Mouse (Mus musculus) layer of hippocampus, postnatal 14 days (tissue): ENCODE data around the gene Tmem135. TPM values are rescaled to one million over a fixed set of nuclear protein-coding genes. Genes with fewer than 3 reads are reported as not detected.

Experiments used
- DNase-seq, 2 experiments: peaks; one replicate each; pipeline ENCODE4 v3.0.0; 2021 to 2022; ENCODE audit warnings: low spot score in 2 of 2, mixed read lengths in 1 of 2
- total RNA-seq, 2 experiments: library from RNA; stranded (reverse); gene quantifications; 2 replicates each; pipeline ENCODE4 v1.2.3; 2021

The Tmem135 gene
- total RNA-seq, 2 experiments from 2014 or later: 70.3 to 80.9 TPM

DNA sequence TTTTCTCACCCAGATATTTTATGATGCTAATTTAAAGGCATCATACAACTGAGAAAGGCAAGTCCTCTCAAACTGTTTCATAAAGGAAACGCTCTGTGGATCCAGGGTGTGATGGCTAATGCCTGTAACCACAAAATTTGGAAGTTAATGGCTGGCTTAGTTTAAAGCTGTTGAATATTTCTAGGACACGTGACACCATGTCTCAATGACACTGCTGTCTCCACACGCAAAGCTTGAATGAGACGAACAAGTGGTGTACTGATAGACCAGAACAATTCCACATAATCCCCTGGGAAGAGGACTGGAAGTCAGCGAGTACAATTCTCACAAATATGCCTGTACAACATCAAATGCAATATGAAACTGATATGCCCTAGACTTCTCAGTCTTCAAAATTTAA, 200.9 kb downstream of the Tmem135 start:
- DNase-seq: no peak

DNA sequence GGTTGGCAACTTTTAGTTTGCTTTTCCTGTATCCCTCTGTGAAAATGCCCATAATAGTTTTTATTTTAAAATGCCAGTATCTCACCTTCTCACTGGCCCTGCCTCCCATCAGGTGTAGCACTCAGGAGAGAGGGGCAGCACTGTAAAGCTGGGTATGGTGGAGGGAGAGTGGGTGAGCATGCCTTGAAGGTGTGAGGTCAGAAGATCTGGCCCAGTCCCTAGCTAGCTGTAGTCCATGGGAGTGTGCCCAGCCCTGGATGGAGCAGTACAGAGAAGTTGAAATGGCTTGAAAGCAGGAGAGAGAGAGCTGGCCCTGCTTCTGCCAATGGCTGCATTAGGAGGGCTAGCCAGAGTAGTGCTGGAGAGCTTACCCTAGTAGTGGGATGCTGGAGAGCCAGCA, 202.1 kb downstream of the Tmem135 start:
- DNase-seq: no peak

DNA sequence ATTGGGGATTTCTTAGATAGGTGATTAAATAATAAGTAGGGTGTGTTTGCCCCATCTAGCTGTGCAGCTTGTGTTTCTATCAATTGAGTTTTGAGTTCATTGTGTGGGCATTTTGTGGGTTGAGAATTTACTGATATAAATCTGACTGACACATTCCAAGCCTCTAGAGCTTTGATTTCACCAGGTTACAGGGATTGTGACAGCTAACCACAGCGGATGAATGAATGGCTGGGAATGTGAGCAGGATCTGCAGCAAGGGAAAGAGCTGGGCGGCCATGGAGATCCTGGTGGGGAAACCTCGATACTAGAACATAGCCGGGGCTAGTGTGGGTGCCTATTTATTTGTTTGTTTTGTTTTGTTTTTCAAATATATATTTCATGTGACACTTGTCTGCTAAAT, 205.5 kb downstream of the Tmem135 start:
- no peak for DNase-seq

DNA sequence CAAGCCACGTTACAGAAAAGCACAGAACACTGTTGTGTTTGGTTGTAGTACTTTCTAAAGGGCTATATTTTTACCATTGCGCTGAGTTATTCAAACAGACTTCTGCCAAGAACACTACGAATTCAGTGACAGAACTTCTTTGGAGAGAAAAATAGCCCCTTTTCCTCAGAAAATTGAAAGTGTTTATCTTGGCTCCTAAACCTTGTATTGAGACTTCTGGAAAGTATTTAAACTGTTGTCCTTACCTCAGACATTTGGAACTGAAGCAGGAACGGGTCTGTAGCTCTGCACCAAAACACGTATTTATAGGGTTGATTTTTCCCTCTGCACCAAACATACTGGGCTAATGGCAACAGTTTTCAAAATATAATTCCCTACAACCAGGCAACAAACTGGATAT, 210.6 kb downstream of the Tmem135 start:
- no peak for DNase-seq

DNA sequence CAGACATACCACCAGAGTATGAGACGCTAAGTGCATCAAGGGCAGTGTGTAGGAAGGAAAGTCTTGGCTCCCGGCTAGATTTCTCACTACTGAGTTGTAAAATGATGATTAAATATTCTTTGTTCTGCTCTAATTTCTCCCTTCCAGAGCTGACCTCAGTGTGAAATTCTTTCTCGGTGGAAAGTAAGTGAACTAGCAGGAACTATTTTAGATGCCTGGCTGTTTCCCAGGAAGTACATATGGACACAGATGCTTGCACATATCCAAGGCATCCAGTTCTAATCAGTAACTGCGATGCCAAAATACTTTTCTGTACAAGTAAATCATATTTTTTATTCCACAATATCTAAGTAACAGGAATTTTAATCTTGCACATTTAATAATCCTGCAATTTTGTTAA, 220.1 kb downstream of the Tmem135 start:
- DNase-seq: no peak

DNA sequence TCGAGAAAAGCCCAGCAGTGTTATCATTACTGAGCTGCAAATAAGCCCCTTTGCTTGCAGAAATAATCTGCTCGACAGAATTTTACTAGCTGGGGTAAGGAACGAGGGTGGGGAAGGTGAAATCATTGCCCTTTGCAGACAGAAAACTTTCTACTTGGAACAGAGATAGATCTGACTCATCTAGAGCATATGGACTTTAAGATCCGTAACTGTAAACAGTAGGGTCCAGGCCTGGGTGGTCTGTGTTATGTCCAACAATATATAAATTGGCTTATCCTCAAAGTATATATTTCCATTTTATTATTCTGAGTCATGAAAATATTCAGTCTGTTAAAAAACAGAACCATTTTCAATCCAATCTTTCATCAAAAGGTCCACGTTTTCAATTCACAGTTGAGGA, 221.1 kb downstream of the Tmem135 start:
- no peak for DNase-seq

DNA sequence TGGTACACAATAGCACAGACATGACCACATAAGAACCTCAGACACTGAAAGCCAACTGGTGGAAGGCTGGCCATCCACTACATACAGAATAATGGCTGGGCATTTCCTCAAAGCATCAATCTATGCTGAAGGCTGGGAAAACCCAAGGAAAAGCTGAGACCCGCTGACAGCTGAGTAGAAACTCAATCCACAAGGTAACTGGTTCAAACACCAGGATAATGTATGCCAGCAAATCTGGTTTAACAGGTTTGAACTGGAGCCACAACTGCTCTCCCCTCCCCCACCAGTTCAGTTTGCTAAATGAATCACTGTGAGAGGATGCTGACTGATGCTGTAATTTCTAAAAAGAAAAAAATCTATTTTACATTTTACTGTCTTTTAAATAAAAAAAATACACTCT, 222.7 kb downstream of the Tmem135 start:
- DNase-seq: no peak

DNA sequence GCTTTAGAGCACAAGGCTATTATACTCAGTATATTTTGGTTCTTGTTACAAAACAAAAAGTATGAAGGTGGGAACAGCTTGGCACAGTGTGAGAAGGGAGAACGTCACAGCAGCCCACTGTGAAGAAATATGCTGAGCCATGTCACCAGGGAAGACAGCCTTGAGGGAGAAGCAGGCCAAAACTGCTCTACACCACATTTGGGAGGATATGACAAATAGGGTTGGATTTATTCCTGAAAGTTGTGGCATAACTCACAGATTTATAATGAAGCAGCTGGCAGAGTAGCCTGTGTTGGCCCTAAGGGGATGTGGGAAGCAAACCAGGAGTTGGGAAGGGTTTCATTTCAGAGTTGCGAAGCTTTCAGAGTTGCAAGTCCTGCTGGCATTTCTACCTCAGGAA, 225.4 kb downstream of the Tmem135 start:
- DNase-seq: no peak

DNA sequence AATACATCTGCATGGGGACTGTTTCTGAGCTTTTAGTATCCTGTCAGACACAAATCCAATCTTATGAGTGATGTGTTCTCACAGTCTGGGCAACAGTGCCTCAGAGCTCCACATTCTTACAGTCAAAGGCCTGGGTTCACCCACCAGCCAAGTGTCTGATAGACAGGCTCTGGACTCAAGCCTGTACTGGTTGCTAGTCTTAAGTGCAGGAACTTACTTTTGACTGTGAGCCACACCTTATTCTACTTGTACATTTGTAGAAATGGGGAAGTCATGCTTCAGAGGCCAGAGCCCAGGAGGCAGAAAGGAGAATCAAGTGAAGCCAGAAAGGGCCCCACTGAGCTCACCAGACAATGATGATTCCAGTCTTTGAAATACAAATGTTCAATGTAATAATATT, 226.1 kb downstream of the Tmem135 start:
- no peak for DNase-seq

DNA sequence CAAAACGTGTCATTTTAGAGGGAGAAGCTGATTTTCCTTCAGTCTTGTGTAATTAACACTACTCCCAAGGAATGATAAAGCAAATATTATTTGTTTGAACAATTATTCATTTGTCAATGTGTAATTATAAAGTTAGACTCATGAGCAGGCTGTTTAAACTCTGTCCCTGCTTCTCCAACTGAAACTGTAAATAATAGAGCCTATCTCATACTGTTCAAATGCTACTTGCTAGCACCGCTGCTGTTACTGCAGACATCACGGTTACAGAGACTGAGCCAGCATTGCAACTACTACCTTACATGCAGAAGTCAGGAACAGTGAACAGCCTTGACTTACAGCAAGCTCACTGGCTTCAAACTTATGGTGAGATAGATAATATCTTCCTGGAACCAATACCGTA, 229.6 kb downstream of the Tmem135 start:
- DNase-seq: no peak

DNA sequence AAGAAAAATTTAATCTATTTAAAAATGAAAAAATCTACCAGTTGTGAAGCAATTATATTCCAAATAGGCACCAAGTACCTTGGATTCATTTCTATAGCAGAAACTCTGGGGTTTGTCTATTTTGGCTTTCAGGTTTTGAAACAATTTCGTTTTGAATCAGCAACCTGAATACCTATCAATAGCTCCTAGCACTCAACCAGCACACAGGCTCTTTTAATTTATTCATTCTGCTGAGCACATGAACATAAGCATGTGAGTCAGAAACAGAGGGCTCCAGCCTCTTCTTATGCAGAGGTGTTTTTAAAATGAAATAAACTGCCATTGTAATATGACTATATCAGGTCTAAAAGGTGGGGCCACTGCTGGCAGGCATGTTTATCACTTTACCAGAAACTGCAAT, 231.0 kb downstream of the Tmem135 start:
- DNase-seq: no peak

DNA sequence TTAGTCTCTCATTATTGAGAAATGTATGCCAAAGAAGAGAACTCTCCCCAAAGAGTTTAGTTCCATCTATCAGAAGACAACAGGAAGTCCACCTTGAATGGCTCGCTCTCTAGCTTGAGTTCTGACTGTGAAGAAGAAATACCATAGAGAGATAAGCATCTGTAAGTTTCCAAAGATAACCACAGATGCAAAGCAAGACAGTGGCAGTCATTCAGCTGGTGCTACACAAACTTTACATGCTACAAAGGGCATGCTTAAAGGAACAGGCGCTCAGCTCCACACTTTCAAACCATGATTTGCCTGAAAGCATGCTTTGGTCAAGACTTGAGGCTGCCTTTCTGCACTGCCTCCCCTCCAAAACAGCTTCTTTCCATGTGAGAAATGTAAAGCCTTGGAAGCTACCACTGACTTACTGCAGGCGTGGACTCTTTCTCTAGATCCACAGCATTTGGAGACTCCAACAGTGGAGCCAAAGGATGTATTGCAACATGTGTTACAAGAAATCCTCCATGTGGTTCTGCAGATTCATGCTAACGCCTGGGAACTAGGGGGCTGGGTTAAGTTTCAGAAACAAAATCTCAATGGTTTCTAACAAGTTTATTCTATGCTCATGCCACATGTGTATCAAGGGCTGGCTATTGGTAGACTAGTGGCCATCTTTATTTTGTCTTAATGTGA, 232.1 kb downstream of the Tmem135 start:
- DNase-seq: no peak

DNA sequence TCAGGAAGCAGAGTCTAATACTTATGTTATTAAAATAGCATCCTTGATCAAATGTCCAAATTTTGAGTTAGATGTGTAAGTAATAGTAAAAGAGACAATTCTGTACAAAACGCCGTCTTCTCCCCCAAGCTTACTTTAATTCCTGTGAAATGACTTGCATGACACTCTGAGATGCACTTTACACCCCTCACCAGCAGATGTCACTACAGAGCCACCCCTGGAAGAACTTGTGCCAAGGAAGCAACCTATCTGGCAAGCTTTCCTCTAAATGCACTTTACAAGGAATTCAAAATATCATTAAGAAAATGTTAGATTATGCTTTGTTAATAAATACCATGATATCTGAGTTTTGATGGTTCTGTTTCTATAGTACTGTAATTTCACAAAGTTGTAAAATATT, 235.4 kb downstream of the Tmem135 start:
- DNase-seq: peak; percentile 64 to 84

DNA sequence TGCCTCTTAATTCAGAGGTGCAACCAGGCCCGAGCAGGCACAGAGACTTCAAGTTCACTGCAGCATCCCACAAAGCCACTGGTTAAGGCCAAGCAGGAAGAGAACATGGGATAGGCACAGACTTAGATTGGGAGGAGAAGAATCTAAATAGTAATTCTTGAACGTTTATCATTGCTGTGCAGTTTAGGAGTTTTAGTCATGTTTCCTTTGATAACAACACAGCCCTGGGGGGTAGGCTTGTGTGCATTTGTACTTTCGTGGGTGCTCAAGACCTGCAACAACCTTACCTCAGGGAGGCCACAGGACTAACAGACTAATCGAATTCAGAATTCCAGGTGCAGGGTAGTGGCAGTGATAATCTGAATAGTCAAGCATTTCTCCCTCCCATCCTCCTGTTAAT, 238.5 kb downstream of the Tmem135 start:
- DNase-seq: no peak

DNA sequence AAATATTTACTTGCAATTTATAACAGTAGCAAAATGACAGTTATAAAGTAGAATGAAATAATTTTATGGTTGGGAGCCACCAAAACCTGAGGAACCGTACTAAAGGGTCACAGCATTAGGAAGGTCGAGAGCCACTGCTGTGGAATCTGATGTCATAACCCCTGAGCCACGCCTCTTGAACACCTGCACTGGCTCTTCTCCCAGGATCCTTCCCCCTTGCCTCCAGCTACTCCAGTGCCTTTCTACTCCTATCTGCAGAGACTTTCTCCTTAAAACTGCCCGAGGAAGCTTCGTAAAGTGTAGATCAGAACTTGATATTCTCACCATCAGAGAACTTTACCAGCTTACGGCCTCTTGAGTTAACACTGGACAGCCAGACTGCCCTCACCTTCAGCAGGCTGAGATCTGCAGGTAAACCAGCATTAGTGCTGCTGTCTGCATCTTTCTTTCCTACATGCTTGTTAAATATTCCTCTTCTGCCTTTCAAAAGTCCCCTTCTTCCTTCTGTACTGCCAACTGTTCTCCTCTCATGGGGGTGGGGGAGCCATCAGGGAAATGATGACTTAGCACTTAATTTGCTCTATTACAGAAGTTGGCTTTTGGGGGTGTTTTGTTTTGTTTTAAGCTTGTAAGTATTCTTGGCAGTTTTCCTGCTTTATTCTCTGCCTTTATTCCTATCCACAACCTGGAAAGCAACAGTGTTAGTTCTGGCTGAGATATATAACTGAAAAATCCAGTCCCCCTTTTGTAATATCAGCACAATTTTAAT, 242.2 kb downstream of the Tmem135 start:
- DNase-seq: peak in 1 of 2 experiments; percentile 33

DNA sequence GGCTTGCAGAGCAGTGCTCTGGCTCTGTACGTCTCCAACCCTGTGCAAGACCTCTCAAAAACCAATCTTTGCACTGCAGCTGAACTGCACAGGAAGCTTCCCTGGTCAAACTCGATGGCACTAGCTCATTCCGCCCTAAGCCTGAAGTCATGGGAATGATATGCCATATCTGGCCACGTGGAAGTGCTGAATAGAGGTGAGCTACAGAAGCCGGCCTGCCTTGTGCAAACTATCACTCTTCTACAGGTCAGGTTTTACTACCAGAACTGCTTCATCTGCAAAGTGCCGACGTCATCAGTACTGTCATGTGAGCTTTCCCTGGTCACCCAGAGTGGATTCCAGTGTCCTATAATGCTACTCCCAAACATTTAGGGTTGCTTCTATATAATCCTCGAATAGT, 246.7 kb downstream of the Tmem135 start:
- DNase-seq: no peak

DNA sequence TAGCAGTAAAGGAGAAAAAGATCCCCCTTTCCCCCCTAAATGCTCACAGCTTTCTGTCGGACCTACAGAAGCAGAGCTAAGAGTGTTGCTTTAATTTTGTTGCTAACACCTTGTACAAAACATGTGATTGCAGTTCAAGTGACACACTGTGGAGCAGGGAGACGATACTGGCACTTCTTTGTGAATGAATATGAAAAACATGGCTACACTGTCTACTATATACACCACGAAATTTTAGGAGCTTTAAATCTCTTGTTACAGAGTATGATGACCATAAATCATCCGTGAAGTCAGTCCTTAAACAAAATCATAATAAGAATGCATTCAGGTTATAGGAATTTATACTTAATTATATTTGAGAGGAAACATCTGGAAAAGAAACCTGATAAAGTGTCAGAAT, 247.4 kb downstream of the Tmem135 start:
- DNase-seq: no peak

DNA sequence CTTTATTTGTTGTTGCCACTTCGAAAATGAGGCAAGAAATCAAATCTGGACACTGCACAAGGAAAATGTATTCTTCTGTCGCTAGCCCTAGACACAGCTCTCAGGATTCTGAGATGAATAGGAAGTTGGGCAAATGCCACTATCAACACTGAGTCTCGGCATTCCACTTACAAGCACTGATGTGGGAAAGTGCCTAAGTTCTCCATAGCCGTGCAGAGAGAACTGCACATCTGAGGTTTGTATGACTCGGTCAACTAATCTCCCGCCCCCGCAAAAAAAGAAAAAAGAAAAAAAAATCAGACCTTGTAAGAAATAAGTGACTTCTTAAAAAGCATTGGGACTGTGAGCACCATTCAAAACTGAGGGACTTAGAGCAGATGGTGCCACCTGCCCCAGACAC, 248.3 kb downstream of the Tmem135 start:
- no peak for DNase-seq

DNA sequence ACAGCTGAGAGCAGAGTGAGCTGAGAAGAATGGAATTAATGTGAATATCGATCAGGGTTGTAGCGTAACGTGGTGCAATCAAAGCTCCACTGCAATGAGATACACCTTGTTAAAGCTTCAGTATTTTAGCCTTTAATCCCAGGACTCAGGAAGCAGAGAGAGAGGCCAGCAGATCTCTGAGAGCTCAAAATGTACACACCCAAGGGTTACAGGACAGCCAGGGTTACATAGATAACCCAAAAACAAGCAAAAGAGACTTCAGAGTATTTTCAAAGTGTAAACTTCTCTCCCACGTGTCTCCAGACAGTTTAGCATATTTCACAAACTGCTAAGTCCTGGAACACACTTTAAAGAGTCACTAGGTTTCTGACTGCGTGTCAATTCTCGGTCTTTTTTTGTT, 248.8 kb downstream of the Tmem135 start:
- no peak for DNase-seq

DNA sequence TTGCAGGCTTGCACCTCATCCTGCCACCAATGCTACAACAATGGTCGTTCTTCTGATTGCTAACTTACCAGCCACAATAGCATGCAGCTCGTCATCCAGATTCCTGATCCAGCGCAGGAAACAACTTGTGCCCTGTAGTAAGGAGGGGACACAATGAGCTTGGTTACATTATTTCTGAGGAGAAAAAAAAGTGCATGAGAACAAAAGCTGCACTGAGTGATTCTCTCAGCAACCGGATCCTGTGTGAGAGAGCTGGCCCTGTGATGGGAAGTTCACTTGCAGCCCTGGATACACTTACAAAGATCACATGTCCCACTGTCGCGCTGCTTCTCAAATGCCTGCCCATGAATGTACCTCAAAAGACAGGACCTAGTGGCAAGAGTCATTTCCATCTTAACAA, 252.7 kb downstream of the Tmem135 start:
- no peak for DNase-seq

DNA sequence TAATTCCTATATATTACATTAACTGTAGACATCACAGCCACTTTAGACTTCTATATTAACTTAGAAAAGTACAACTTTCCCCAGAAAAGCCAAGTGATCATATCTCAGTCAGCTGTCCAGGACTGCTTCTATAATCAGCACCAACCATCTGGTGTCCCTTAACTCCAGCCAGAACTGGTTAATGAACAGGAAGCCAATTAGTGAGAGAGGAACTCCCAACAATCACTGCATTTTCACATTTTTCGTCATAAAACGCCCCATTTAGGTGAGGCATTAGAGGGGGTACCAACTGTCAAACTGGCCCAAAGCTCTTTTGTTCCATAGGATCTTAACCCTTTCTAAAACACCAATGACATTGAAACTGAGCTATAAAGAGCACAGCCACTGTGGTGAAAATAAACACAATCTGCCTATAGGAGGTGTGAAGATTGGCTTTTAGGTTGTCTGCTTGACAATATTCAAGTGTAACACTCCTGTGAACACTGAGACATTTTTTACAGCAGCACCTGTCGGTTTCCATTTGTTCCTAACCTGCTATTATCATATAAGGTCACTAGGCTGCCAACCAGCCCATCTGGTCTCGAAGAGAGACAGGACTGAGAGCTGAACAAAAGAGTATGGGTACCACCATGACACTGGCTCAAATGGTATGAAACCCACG, 263.3 kb downstream of the Tmem135 start:
- peak in 1 of 2 experiments; percentile 77 for DNase-seq

DNA sequence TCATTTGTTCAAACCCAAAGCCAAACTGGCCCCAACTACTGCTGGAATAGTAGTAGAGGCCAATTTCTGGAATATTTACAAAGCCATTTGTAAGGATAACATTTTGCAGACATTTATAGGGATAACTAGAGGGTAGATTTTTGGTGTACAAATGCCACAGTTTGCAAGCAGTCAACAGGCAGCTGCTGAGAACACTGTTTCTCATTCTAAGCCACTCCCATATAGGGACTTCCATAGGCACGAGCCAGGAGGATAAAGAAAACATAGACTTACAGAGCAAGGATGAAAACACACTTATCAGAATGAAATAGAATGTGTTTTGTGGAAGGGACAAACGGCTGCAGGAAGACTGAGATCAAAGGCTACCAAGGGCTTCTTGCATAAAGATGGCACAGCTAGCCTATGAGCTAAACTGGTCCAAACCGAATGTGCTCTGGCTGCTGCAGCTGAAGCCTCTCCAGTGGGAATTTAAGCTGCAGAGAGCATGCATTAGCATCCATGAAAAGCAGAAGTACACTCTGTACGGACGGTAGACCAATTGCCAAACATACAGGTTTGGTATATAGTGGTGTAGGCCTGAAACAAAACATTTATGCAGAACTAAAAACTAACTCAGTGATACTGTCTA, 269.0 kb downstream of the Tmem135 start:
- DNase-seq: no peak
